Mouse (Mus musculus): Measurements from ENCODE around the gene Gm20388.

DNA sequence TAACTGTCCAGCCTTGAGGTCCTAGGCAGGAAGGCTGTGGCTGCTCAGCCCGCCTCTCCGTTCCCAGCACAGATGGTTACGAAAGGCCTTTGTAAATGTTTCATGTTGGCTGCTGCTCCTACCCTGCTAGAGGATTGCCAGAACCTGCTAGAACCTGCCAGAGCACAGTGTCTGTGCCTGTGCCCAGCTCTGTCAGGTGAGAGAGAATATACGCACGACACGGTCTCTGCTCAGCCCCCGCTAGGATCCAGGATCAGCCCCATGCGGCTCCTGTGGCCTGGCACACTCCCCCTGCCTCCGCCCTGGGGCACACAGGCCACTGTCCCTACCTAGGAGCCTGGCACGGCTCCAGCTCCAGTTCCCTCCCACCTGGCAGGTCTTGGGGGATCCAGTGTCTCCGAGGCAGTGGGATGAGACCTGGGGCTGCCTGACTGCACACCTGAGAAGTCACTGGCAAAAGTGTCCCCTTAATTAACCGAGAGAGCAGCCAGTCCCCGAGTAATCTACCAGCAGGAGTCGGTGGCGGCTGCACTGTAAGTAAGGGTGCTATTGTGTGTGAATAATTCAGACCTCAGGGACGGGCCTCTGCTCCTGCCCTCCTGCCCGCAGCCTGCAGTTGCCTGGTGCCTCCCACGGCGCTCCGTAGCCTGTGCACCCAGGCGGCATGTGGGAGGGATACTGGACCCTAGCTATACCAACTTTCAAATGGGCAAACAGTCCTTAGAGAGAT, 527.2 kb downstream of the Gm20388 start:
- no peak for TF ChIP-seq CTCF (IDR thresholded peaks at IDR 0.05; ENCODE audit: control insufficient read depth, insufficient read depth, low read length)
- no peak for TF ChIP-seq POLR2A (IDR thresholded peaks at IDR 0.05; ENCODE audit: borderline replicate concordance, control insufficient read depth, low read depth, low read length)

All from bone marrow, adult 2 months (tissue).